Mouse (Mus musculus) forebrain, embryonic 13.5 days (tissue): ENCODE results near the gene Vsx1. TPM values are rescaled to one million over a fixed set of nuclear protein-coding genes. Genes with fewer than 3 reads are reported as not detected.
A peak's percentile ranks its signal among the peaks of the same experiment; 100 is the strongest.

Experiments used
- ATAC-seq: fragments of 200-750 bp; cut with Nextera tagmentation; 2 replicates; pipeline ENCODE4 v1.8.0; 2017
- H3K27ac ChIP-seq: fragments of 300-500 bp; sonication (generic); 2 replicates; pipeline ENCODE4 v1.5.1; 2015; ENCODE audit warnings: inconsistent platforms, mild to moderate bottlenecking, moderate library complexity
- H3K27me3 ChIP-seq: fragments of 300-500 bp; sonication (generic); 2 replicates; pipeline ENCODE4 v1.6.1; 2015; ENCODE audit warnings: mild to moderate bottlenecking, inconsistent platforms
- H3K36me3 ChIP-seq: fragments of 300-500 bp; sonication (generic); 2 replicates; pipeline ENCODE4 v1.6.1; 2015; ENCODE audit warnings: mild to moderate bottlenecking, inconsistent platforms; ENCODE audit not compliant: poor library complexity, severe bottlenecking
- H3K4me1 ChIP-seq: fragments of 300-500 bp; sonication (generic); 2 replicates; pipeline ENCODE4 v1.6.1; 2015; ENCODE audit warnings: inconsistent platforms
- H3K4me2 ChIP-seq: fragments of 300-500 bp; sonication (generic); 2 replicates; pipeline ENCODE4 v1.6.1; 2015; ENCODE audit warnings: inconsistent platforms, mild to moderate bottlenecking, moderate library complexity
- H3K4me3 ChIP-seq: fragments of 300-500 bp; sonication (generic); 2 replicates; pipeline ENCODE4 v1.5.1; 2015; ENCODE audit warnings: mild to moderate bottlenecking, inconsistent platforms
- H3K9ac ChIP-seq: fragments of 300-500 bp; sonication (generic); 2 replicates; pipeline ENCODE4 v1.6.1; 2015; ENCODE audit warnings: mild to moderate bottlenecking, inconsistent platforms
- H3K9me3 ChIP-seq: fragments of 300-500 bp; sonication (generic); replicated peaks from 2 replicates; pipeline ENCODE4 v1.6.1; 2016; ENCODE audit warnings: inconsistent platforms
- WGBS: fragments of 180-500 bp; shearing (Covaris S2); methylation state at CpG from one replicate; pipeline ENCODE4 v1.1.7; 2015; 5-methylcytosine and 5-hydroxymethylcytosine counted together
- polyA plus RNA-seq: library from polyadenylated mRNA; unstranded; fragments of >200 nt; fragmentation: Nextera tagmentation; extraction: Ambion mirVana; gene quantifications from 2 replicates; pipeline ENCODE4 v1.2.1, GENCODE M21; 2015

Gene Vsx1
- polyA plus RNA-seq: 0.10 and 0.12 TPM in 2 replicates

GRCm38 (mm10) chr2:150689223-150689800 lies at the start of gene Vsx1:
Vsx1 (minus strand) TSS chr2:150689360.
- WGBS: 43% methylated on average over 16 of the region's 16 CpGs
- peaks cover 18% of the 10 kb centered on the region for H3K4me1 ChIP-seq
- H3K9ac ChIP-seq: peak within 1 kb of the TSS; percentile 62
- ATAC-seq: 0 out of 2 replicates have a peak, but pooled peaks have one; percentile 22
- no peak within 1 kb of the TSS for H3K27ac ChIP-seq
- peak within 1 kb of the TSS; percentile 76 for H3K4me2 ChIP-seq
- no peaks in the 10 kb centered on the region for H3K9me3 ChIP-seq
- no peaks in the 10 kb centered on the region for H3K36me3 ChIP-seq
- peaks cover 67% of the 10 kb centered on the region for H3K27me3 ChIP-seq
- peak within 1 kb of the TSS; percentile 42 for H3K4me3 ChIP-seq

GRCm38 (mm10) chr2:150737881-150738280 lies 48.7 kb upstream of the Vsx1 start:
- 79% methylated on average over 9 of the region's 9 CpGs for WGBS
- no peak overlapping the region for H3K4me2 ChIP-seq
- H3K36me3 ChIP-seq: no peaks in the 10 kb centered on the region
- H3K27ac ChIP-seq: no peak overlapping the region
- H3K4me3 ChIP-seq: no peak overlapping the region
- no peak for ATAC-seq
- no peaks in the 10 kb centered on the region for H3K27me3 ChIP-seq
- H3K9me3 ChIP-seq: no peaks in the 10 kb centered on the region
- peaks cover 9% of the 10 kb centered on the region for H3K4me1 ChIP-seq
- H3K9ac ChIP-seq: no peak overlapping the region

- peak overlapping the region; percentile 41 for H3K4me2 ChIP-seq
- peaks cover 9% of the 10 kb centered on the region for H3K4me1 ChIP-seq
- no peak overlapping the region for H3K4me3 ChIP-seq
- no peaks in the 10 kb centered on the region for H3K27me3 ChIP-seq
- 15% methylated on average over 11 of the region's 11 CpGs for WGBS
- peak; percentile 95 for ATAC-seq
- no peaks in the 10 kb centered on the region for H3K36me3 ChIP-seq
- peak overlapping the region; percentile 68 for H3K27ac ChIP-seq
- H3K9me3 ChIP-seq: no peaks in the 10 kb centered on the region
- H3K9ac ChIP-seq: no peak overlapping the region
These were observed 46.8 kb upstream of the Vsx1 start for GRCm38 (mm10) chr2:150735756-150736576.

- Histone ChIP-seq H3K27me3 (no peaks in the 10 kb centered on the region), H3K4me3 (no peak overlapping the region)
These were observed 23.1 kb upstream of the Vsx1 start for GRCm38 (mm10) chr2:150712167-150712674.

GRCm38 (mm10) chr2:150691481-150692170 lies 2.5 kb upstream of the Vsx1 start:
- ATAC-seq: no peak
- Histone ChIP-seq H3K36me3 (no peaks in the 10 kb centered on the region), H3K4me1 (peaks cover 18% of the 10 kb centered on the region), H3K4me2 (no peak overlapping the region), H3K4me3 (no peak overlapping the region), H3K27me3 (peaks cover 57% of the 10 kb centered on the region), H3K9me3 (no peaks in the 10 kb centered on the region), H3K9ac (no peak overlapping the region), H3K27ac (no peak overlapping the region)
- 70% methylated on average over 6 of the region's 6 CpGs for WGBS

More at GRCm38 (mm10) chr2:150712167-150712674, 23.1 kb upstream of the Vsx1 start:
- WGBS: 79% methylated on average over 4 of the region's 4 CpGs
- Histone ChIP-seq H3K4me2 (no peak overlapping the region), H3K27ac (no peak overlapping the region), H3K4me1 (no peaks in the 10 kb centered on the region), H3K36me3 (no peaks in the 10 kb centered on the region), H3K9ac (no peak overlapping the region), H3K9me3 (no peaks in the 10 kb centered on the region)
- no peak for ATAC-seq

GRCm38 (mm10) chr2:150690216-150690615 lies 1.1 kb upstream of the Vsx1 start:
- peaks cover 18% of the 10 kb centered on the region for H3K4me1 ChIP-seq
- no peak overlapping the region for H3K4me2 ChIP-seq
- no peak overlapping the region for H3K27ac ChIP-seq
- 2% methylated on average over 11 of the region's 11 CpGs for WGBS
- H3K9ac ChIP-seq: no peak overlapping the region
- H3K36me3 ChIP-seq: no peaks in the 10 kb centered on the region
- peaks cover 67% of the 10 kb centered on the region for H3K27me3 ChIP-seq
- no peak for ATAC-seq
- H3K9me3 ChIP-seq: no peaks in the 10 kb centered on the region
- no peak overlapping the region for H3K4me3 ChIP-seq

- 1% methylated on average over 43 of the region's 44 CpGs for WGBS
- Histone ChIP-seq H3K9me3 (no peaks in the 10 kb centered on the region), H3K27me3 (peaks cover 67% of the 10 kb centered on the region)
These were observed 496 bp downstream of the Vsx1 start for GRCm38 (mm10) chr2:150688541-150689186.

GRCm38 (mm10) chr2:150687871-150688540 lies 1.2 kb downstream of the Vsx1 start:
- H3K27ac ChIP-seq: no peak overlapping the region
- peaks cover 67% of the 10 kb centered on the region for H3K27me3 ChIP-seq
- 0 out of 2 replicates have a peak, but pooled peaks have one; percentile 4 for ATAC-seq
- H3K9ac ChIP-seq: peak overlapping the region; percentile 62
- WGBS: 3% methylated on average over 23 of the region's 23 CpGs
- H3K4me3 ChIP-seq: peak overlapping the region; percentile 42
- H3K4me1 ChIP-seq: peaks cover 18% of the 10 kb centered on the region
- no peaks in the 10 kb centered on the region for H3K36me3 ChIP-seq
- peak overlapping the region; percentile 76 for H3K4me2 ChIP-seq
- H3K9me3 ChIP-seq: no peaks in the 10 kb centered on the region

More at GRCm38 (mm10) chr2:150688541-150689186, 496 bp downstream of the Vsx1 start:
- Histone ChIP-seq H3K4me3 (peak overlapping the region; percentile 42), H3K9ac (peak overlapping the region; percentile 62), H3K36me3 (no peaks in the 10 kb centered on the region), H3K27ac (no peak overlapping the region), H3K4me1 (peaks cover 18% of the 10 kb centered on the region), H3K4me2 (peak overlapping the region; percentile 76)
- ATAC-seq: peak; percentile 68

- Histone ChIP-seq H3K4me2 (no peak overlapping the region), H3K9me3 (no peaks in the 10 kb centered on the region), H3K9ac (no peak overlapping the region), H3K27ac (no peak overlapping the region), H3K4me1 (peaks cover 18% of the 10 kb centered on the region), H3K36me3 (no peaks in the 10 kb centered on the region), H3K27me3 (peaks cover 47% of the 10 kb centered on the region), H3K4me3 (no peak overlapping the region)
- no peak for ATAC-seq
- whole genome bisulfite sequencing: 90% methylated on average over 9 of the region's 9 CpGs
These were observed 3.8 kb downstream of the Vsx1 start for GRCm38 (mm10) chr2:150685389-150685788.

GRCm38 (mm10) chr2:150684451-150684850 lies 4.7 kb downstream of the Vsx1 start:
- Histone ChIP-seq H3K36me3 (no peaks in the 10 kb centered on the region), H3K4me1 (peaks cover 13% of the 10 kb centered on the region), H3K27ac (no peak overlapping the region), H3K27me3 (peaks cover 38% of the 10 kb centered on the region), H3K4me3 (no peak overlapping the region), H3K9ac (no peak overlapping the region), H3K4me2 (no peak overlapping the region), H3K9me3 (no peaks in the 10 kb centered on the region)
- 84% methylated on average over 12 of the region's 12 CpGs for WGBS
- ATAC-seq: no peak

- H3K4me3 ChIP-seq: no peak overlapping the region
- H3K36me3 ChIP-seq: no peaks in the 10 kb centered on the region
- ATAC-seq: no peak
- H3K4me2 ChIP-seq: no peak overlapping the region
- H3K9ac ChIP-seq: no peak overlapping the region
- H3K9me3 ChIP-seq: no peaks in the 10 kb centered on the region
- no peak overlapping the region for H3K27ac ChIP-seq
- WGBS: 72% methylated on average over 4 of the region's 4 CpGs
- peaks cover 10% of the 10 kb centered on the region for H3K27me3 ChIP-seq
- H3K4me1 ChIP-seq: no peaks in the 10 kb centered on the region
These were observed 7.6 kb downstream of the Vsx1 start for GRCm38 (mm10) chr2:150681581-150681980.
